Mouse (Mus musculus): Measurements from ENCODE around the gene Ppp1r1b. TPM values are rescaled to one million over a fixed set of nuclear protein-coding genes. Genes with fewer than 3 reads are reported as not detected.

The Ppp1r1b gene
- polyA plus RNA-seq, 1 experiment from 2014 or later = 20.2 TPM

DNA sequence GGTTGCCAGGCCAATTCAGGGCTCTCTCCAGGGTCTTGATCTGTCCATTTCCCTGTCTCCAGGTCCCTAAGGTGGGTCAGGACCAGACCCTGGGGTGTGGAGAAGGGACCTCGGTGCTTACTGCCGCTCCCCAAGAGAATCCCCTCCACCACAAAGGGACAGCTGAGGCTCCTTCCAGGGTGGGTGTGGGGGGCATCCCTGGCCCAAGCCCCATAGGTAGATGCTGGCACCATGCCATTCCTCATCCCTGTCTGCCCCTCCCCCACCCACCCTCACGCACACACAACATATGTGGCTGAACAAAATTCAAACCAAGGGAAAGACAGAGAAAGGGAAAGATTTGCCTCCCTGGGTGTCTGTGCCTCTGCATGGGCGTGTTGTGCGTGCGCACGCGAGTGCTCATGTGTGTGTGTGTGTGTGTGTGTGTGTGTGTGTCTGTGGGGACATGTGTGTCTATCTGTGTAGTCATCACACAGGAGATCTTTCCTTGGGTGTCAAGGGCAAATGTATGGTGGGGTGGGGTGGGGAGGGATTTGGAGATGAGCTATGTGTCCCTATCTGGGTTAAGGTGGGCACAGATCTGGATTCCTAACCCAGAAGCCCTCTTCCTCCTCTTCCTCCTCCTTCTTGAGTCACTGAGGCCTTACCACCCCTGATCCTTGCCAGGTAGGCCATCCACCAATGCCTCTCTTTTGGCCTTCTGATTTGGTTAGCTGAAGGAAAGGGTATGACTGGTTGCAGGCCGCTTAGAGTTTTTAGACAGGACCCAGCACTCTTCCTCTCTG lies 18.1 kb upstream of the Ppp1r1b start:
- peaks cover 34% of the 10 kb centered on the region for H3K4me1 ChIP-seq
- no peak overlapping the region for H3K9ac ChIP-seq
- H3K27me3 ChIP-seq (replicated peaks) = peaks cover 97% of the 10 kb centered on the region
- H3K36me3 ChIP-seq = no peaks in the 10 kb centered on the region
- H3K4me2 ChIP-seq = no peak overlapping the region
- no peak overlapping the region for H3K4me3 ChIP-seq (replicated peaks)
- ATAC-seq (ENCODE audit: insufficient read depth, low FRiP score, low read depth) = no peak
- no peak overlapping the region for H3K27ac ChIP-seq
- no peaks in the 10 kb centered on the region for H3K9me3 ChIP-seq
- 38% methylated on average over 9 of the region's 9 CpGs for WGBS

DNA sequence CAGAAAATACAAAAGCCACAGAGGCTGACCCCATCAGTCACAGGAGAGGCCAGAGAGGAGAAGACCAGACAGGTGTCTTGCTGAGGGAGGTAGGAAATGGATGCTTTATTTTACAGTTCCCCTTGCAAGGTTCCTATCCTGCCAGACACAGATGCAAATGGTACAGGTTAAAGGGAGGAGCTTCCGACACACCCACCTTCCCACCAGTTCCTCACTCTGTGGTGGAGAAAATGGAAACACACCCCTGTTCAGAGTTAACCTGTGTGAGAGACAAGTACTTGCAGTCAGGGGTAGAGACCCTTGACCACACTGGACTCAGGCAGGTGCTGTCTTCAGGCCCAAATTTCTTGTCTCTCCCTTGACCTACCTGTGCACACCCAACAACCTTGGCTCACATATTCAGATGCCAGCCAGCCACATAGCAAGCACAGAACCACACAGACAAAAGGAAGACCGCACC lies 17.4 kb upstream of the Ppp1r1b start:
- H3K9ac ChIP-seq = no peak overlapping the region
- H3K36me3 ChIP-seq = no peaks in the 10 kb centered on the region
- no peak overlapping the region for H3K4me2 ChIP-seq
- H3K27me3 ChIP-seq (replicated peaks) = peaks cover 97% of the 10 kb centered on the region
- no peak for ATAC-seq (ENCODE audit: insufficient read depth, low FRiP score, low read depth)
- no peak overlapping the region for H3K27ac ChIP-seq
- no peaks in the 10 kb centered on the region for H3K9me3 ChIP-seq
- 42% methylated on average over 2 of the region's 2 CpGs for WGBS
- H3K4me3 ChIP-seq (replicated peaks) = no peak overlapping the region
- H3K4me1 ChIP-seq = peaks cover 35% of the 10 kb centered on the region

DNA sequence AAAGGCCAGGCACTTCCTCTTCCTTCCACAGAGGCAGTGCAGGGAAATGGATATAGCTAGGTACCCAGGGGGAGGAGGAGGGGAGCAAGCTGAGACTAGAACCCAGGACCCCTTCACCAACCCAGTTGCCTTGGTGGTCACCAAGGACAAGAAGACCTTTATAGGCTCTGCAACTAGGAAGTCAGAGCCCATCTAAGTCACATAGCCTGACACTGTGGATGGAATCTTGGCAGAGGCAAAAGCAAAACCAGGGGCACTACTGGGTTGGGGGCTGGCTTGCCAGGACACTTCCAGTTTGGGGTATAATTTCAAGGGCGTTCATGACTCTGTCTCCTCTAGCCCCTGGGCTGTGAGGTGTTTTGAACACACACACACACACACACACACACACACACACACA lies 16.8 kb upstream of the Ppp1r1b start:
- Histone ChIP-seq H3K9ac (no peak overlapping the region), H3K4me1 (peaks cover 35% of the 10 kb centered on the region), H3K4me2 (no peak overlapping the region), H3K36me3 (no peaks in the 10 kb centered on the region), H3K9me3 (no peaks in the 10 kb centered on the region), H3K27ac (no peak overlapping the region), H3K27me3 (replicated peaks) (peaks cover 99% of the 10 kb centered on the region), H3K4me3 (replicated peaks) (no peak overlapping the region)
- WGBS = 10% methylated on average over 1 of the region's 1 CpGs
- ATAC-seq (ENCODE audit: insufficient read depth, low FRiP score, low read depth) = no peak

DNA sequence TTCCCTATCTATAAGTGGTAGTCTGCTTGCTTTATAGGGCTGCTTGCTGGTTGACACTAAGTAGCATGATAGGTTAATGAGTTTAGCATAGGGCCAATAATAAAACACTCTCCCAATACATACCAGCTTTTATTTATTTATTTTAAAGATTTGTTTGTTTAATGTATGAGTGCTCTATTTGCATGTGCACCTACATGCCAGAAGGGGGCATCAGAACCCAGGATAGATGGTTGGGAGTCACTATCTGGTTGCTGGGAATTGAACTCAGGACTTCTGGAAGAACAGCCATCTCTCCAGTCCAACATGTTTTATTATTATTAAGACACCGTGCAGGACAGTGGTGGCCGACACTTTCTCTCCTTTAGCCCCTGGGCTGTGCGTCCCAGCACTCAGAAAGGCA lies 16.0 kb upstream of the Ppp1r1b start:
- H3K4me3 ChIP-seq (replicated peaks) = no peak overlapping the region
- no peak overlapping the region for H3K27ac ChIP-seq
- peaks cover 99% of the 10 kb centered on the region for H3K27me3 ChIP-seq (replicated peaks)
- H3K4me1 ChIP-seq = peaks cover 31% of the 10 kb centered on the region
- H3K4me2 ChIP-seq = no peak overlapping the region
- H3K36me3 ChIP-seq = no peaks in the 10 kb centered on the region
- no peak overlapping the region for H3K9ac ChIP-seq
- 82% methylated on average over 3 of the region's 3 CpGs for WGBS
- no peaks in the 10 kb centered on the region for H3K9me3 ChIP-seq
- no peak for ATAC-seq (ENCODE audit: insufficient read depth, low FRiP score, low read depth)

DNA sequence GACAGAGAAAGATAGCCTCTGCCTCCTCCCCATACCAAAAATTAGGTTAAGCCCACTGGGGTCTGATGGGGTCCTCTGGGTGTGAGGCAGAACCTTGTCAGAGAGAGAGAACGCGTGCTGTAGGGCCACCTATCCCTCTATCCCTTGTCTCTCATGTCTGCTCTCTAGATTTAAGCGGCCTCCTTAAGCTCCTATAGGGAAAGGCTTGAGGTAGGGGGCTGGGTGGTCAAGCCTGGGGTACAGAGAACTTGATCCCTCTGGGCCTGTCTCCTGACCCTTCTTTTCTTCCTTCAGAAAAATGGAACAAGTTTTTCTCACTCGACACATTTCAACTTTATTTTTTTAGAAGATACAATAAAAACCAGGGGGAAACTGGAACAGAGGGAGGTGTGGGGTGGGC lies 15.4 kb upstream of the Ppp1r1b start:
- H3K4me3 ChIP-seq (replicated peaks) = no peak overlapping the region
- no peak overlapping the region for H3K27ac ChIP-seq
- H3K9ac ChIP-seq = no peak overlapping the region
- WGBS = 72% methylated on average over 4 of the region's 4 CpGs
- no peaks in the 10 kb centered on the region for H3K36me3 ChIP-seq
- peaks cover 25% of the 10 kb centered on the region for H3K4me1 ChIP-seq
- H3K9me3 ChIP-seq = no peaks in the 10 kb centered on the region
- no peak overlapping the region for H3K4me2 ChIP-seq
- no peak for ATAC-seq (ENCODE audit: insufficient read depth, low FRiP score, low read depth)
- H3K27me3 ChIP-seq (replicated peaks) = peaks cover 99% of the 10 kb centered on the region

DNA sequence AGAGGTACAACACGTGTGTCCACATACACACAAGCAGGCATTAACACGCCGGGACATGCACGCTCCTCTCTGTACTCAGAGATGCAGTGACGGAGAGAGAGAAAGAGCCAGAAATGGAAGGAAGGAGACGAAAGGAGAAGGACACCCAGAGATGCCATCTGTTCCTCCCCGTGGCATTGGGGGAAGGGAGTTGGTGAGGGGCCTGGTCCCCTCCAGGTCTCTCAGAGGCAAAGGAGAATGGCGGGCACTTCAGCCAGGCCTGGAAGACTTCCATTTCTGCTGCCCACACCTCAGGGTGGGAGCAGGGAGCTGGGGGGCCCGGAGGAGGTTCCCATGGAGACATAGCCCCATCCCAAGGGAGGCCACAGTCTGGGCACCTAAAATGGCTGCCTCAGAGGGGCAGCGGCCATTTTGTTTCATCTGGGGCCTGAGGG lies 14.9 kb upstream of the Ppp1r1b start:
- H3K36me3 ChIP-seq = no peaks in the 10 kb centered on the region
- H3K9me3 ChIP-seq = no peaks in the 10 kb centered on the region
- H3K27me3 ChIP-seq (replicated peaks) = peaks cover 99% of the 10 kb centered on the region
- ATAC-seq (ENCODE audit: insufficient read depth, low FRiP score, low read depth) = no peak
- H3K9ac ChIP-seq = no peak overlapping the region
- peaks cover 21% of the 10 kb centered on the region for H3K4me1 ChIP-seq
- WGBS = 77% methylated on average over 10 of the region's 10 CpGs
- H3K4me3 ChIP-seq (replicated peaks) = no peak overlapping the region
- no peak overlapping the region for H3K27ac ChIP-seq
- H3K4me2 ChIP-seq = no peak overlapping the region

DNA sequence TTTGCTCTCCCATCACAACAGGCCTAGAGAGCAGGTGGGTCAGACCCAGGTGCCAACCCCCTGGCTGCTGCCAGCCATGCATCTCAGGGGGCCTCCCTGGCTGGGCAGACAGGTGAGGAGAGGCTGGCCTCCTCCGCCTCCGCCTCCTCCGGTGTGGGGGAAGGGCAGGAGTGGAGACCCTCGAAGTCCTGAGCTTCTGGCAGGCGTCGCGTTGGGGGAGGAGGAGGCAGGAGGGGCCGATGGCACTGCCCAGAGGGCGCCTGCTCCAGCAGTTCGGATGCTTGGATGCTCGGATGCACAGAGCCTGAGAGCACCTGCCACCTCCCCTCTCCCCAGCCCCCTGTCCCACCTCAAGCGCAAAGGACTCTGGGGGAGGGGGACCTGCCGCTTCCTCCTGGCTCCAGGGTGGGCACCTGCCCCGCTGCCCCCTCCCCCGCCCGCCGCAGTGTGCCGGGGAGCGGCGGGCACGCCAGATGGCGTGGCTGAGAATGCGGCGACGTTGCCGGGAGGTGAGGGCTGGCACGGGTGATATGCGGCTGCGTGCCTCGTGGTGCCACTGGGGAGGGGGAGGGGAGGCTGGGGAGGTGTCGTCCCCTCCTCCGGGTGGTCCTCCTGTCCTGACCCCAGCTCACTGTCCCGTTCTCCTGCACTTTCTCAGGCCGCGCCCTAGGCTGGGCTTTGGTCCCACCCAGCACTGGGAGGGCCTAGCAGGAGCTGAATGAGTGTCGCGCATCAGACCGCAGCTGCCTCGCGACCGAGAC lies 14.0 kb upstream of the Ppp1r1b start:
- Histone ChIP-seq H3K4me3 (replicated peaks) (peak overlapping the region; percentile 14), H3K4me2 (peak overlapping the region; percentile 46), H3K36me3 (no peaks in the 10 kb centered on the region), H3K27me3 (replicated peaks) (peaks cover 99% of the 10 kb centered on the region), H3K4me1 (peaks cover 22% of the 10 kb centered on the region), H3K27ac (no peak overlapping the region), H3K9ac (no peak overlapping the region), H3K9me3 (no peaks in the 10 kb centered on the region)
- no peak for ATAC-seq (ENCODE audit: insufficient read depth, low FRiP score, low read depth)
- WGBS = 4% methylated on average over 35 of the region's 41 CpGs

DNA sequence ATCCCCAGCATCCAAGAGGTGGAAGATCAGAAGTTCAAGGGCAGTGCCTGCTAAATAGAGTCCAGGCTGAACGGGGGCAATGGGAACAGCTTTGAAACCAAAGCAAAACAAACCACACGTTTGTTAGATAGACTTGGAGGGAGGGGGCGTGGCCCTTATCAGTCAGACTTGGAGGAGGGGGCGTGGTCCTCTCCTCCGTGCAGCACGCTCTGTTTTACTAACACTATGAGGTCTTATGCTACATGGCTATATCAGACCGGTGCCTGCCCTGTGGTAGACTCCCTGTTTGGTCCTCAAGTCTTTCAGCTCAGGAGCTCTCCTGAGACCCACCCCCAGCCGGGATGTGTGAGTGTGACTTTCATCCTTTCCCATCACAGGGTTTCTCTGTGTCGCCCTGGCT lies 13.0 kb upstream of the Ppp1r1b start:
- no peak for ATAC-seq (ENCODE audit: insufficient read depth, low FRiP score, low read depth)
- H3K4me3 ChIP-seq (replicated peaks) = no peak overlapping the region
- no peaks in the 10 kb centered on the region for H3K36me3 ChIP-seq
- H3K4me2 ChIP-seq = no peak overlapping the region
- no peak overlapping the region for H3K27ac ChIP-seq
- no peaks in the 10 kb centered on the region for H3K9me3 ChIP-seq
- H3K27me3 ChIP-seq (replicated peaks) = peaks cover 99% of the 10 kb centered on the region
- H3K9ac ChIP-seq = no peak overlapping the region
- 6% methylated on average over 9 of the region's 9 CpGs for WGBS
- peaks cover 26% of the 10 kb centered on the region for H3K4me1 ChIP-seq

DNA sequence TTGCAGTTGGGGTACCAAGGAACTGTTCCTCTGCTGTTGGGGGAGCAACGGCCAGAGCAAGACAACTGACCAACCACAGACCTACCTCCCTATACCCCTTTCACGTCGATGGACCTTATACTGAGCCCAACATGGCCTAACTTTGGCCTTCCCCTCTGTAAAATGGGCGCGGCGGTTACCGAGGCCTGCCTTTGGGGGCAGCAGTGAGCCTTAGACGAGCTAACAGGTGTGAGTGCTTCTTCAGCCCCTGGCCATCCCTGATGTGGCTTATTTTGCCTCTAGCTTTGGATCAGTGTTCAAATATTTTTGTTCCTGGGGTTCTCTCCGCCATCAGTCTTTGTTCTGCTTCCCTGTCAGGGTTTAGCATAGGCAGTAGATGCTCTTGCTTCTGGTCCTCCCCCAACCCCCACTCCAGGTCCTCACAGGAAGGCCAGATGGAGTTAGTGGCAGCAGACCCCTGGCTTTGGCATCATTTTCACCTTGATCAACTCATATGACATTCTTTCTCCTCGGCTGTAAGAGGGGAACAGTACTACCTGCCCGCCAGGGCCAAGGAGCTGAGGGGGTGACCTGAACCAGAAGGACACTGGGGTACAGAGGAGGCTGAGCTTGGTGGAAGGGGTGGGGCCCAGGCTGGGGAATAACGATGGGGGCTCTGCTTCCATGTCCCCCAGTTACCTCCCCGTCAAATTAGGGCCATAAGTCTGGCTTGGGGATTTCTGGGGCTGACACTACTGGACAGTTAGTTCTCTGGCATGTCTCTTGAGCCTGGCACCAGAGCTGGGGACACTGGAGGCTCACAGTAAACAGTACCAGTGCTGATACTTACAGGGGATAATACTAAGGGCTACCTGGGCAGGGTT lies 11.7 kb upstream of the Ppp1r1b start:
- no peak for ATAC-seq (ENCODE audit: insufficient read depth, low FRiP score, low read depth)
- no peak overlapping the region for H3K9ac ChIP-seq
- no peaks in the 10 kb centered on the region for H3K9me3 ChIP-seq
- no peak overlapping the region for H3K27ac ChIP-seq
- no peaks in the 10 kb centered on the region for H3K36me3 ChIP-seq
- no peak overlapping the region for H3K4me3 ChIP-seq (replicated peaks)
- H3K4me2 ChIP-seq = no peak overlapping the region
- WGBS = 20% methylated on average over 13 of the region's 13 CpGs
- peaks cover 96% of the 10 kb centered on the region for H3K27me3 ChIP-seq (replicated peaks)
- H3K4me1 ChIP-seq = peaks cover 26% of the 10 kb centered on the region

DNA sequence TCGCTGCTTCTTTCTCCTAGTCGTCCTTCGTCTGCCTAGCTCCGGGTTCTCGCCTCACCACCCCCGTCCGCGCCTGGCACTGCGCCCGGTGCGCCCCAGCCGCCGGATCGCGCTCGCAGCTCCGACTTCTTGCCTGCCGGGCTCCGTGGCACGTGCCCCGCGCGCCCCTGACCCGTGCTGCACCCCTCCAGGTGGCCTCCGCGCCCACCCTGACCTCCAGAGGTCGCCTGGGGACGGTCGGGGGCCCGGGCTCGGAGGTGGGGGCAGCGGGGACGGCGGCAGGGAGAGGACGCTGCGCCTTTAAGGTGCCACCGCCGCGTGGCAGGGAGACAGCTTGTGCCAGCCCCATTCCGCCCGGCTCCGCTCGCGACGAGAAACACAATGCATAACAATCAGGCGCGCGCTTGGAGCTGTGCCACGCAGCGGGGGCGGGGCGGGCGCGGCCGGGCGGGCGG lies 9.7 kb upstream of the Ppp1r1b start:
- Histone ChIP-seq H3K9ac (peak overlapping the region; percentile 22; the same call in 1 of the 2 replicates), H3K9me3 (no peaks in the 10 kb centered on the region), H3K4me2 (peak overlapping the region; percentile 100), H3K27me3 (replicated peaks) (peaks cover 84% of the 10 kb centered on the region), H3K27ac (no peak overlapping the region), H3K4me3 (replicated peaks) (peak overlapping the region; percentile 53), H3K4me1 (peaks cover 36% of the 10 kb centered on the region), H3K36me3 (no peaks in the 10 kb centered on the region)
- no peak for ATAC-seq (ENCODE audit: insufficient read depth, low FRiP score, low read depth)
- under 1% methylated on average over 53 of the region's 57 CpGs for WGBS

DNA sequence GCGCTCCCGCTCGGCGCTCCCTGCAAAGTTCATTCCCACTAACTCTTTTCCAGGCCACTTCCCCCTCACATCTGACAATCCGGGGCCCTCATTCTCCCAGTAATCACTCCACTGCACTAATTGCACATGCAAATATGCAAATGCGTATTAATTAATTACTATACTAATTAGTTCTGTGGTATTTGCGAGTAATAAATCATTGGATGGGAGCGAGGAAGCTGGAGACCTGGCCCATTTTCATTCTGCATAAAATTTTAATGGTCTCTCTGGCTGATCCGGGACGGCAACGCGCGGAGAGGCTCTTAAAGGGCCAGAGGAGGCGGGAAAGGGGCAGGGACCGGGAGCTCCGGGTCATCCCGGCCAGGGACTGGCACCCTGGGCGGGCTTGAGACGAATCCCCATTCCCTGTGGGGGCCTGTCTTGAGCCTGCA lies 9.1 kb upstream of the Ppp1r1b start:
- Histone ChIP-seq H3K4me1 (peaks cover 32% of the 10 kb centered on the region), H3K27me3 (replicated peaks) (peaks cover 82% of the 10 kb centered on the region), H3K4me2 (peak overlapping the region; percentile 100), H3K9ac (peak overlapping the region; percentile 22; the same call in 1 of the 2 replicates), H3K9me3 (no peaks in the 10 kb centered on the region), H3K27ac (no peak overlapping the region), H3K4me3 (replicated peaks) (peak overlapping the region; percentile 53), H3K36me3 (no peaks in the 10 kb centered on the region)
- ATAC-seq (ENCODE audit: insufficient read depth, low FRiP score, low read depth) = no peak
- under 1% methylated on average over 18 of the region's 19 CpGs for WGBS
